ENCODE assay signal across 16 mouse cellular contexts in genomic region chr7:36308726-36309125, GRCm38 (mm10).
"Had no signal": no experiment of that assay in that cellular context is flagged by ENCODE, and none has a peak within 500 bp of the region (broad histone marks: within the 10 kb centered on the region; RNA-seq: fewer than 3 reads in every experiment).

No protein-coding gene starts in this region.

- H3K27me3 ChIP-seq: neural tube, embryonic 13.5 days; neural tube, embryonic 15.5 days; stomach, embryonic 15.5 days had no signal

- H3K9me3 ChIP-seq: neural tube, embryonic 13.5 days; neural tube, embryonic 15.5 days; stomach, embryonic 15.5 days had no signal

- DNase-seq: retina, postnatal 1 day; right cerebral cortex, adult 18-20 months; right cerebral cortex, postnatal 14 days; right cerebral cortex, postnatal 25 days; right cerebral cortex, postnatal 4 days; spleen, adult 18-20 months; thymus, adult 18-20 months; thymus, adult 2 months; thymus, postnatal 14 days; thymus, postnatal 25 days; thymus, postnatal 36 days; thymus, postnatal 4 days had no signal

- H3K27ac ChIP-seq: stomach, embryonic 15.5 days; stomach, postnatal 0 days had no signal

- H3K4me1 ChIP-seq: neural tube, embryonic 13.5 days; stomach, embryonic 15.5 days had no signal

- H3K4me3 ChIP-seq: neural tube, embryonic 13.5 days; neural tube, embryonic 15.5 days; stomach, embryonic 15.5 days had no signal

- H3K36me3 ChIP-seq: neural tube, embryonic 13.5 days; neural tube, embryonic 15.5 days; stomach, embryonic 15.5 days had no signal
